Mouse (Mus musculus) lung, postnatal 14 days (tissue): ENCODE data around the gene Nbas.

ENCODE experiments used
- DNase-seq: peaks from one replicate; pipeline ENCODE4 v3.0.0; 2021

Gene Nbas

GRCm38 (mm10) chr12:13268826-13269449 is at the start of gene Nbas:
Nbas (plus strand) TSS chr12:13269133.
- DNase-seq = peak; percentile 84

- DNase-seq = no peak
These were observed 26.5 kb upstream of the Nbas start for GRCm38 (mm10) chr12:13242453-13242852.

- peak; percentile 81 for DNase-seq
These were observed 20.0 kb upstream of the Nbas start, which contains the start of gene Ddx1 for GRCm38 (mm10) chr12:13248691-13249572. Ddx1 (minus strand) TSS chr12:13249213.

- no peak for DNase-seq
These were observed 19.4 kb upstream of the Nbas start for GRCm38 (mm10) chr12:13249573-13249919.

GRCm38 (mm10) chr12:13255068-13255467 is 13.9 kb upstream of the Nbas start:
- no peak for DNase-seq

- no peak for DNase-seq
These were observed 13.2 kb upstream of the Nbas start for GRCm38 (mm10) chr12:13255701-13256100.

- DNase-seq = no peak
These were observed 521 bp upstream of the Nbas start for GRCm38 (mm10) chr12:13268412-13268811.

- DNase-seq = no peak
These were observed 847 bp downstream of the Nbas start for GRCm38 (mm10) chr12:13269570-13270390.

GRCm38 (mm10) chr12:13291453-13291852 is 22.5 kb downstream of the Nbas start:
- no peak for DNase-seq

- no peak for DNase-seq
These were observed 24.5 kb downstream of the Nbas start for GRCm38 (mm10) chr12:13293421-13293881.

- no peak for DNase-seq
These were observed 34.1 kb downstream of the Nbas start for GRCm38 (mm10) chr12:13303037-13303436.

- DNase-seq = no peak
These were observed 45.0 kb downstream of the Nbas start for GRCm38 (mm10) chr12:13313966-13314365.

- no peak for DNase-seq
These were observed 45.5 kb downstream of the Nbas start for GRCm38 (mm10) chr12:13314384-13314783.

- no peak for DNase-seq
These were observed 46.1 kb downstream of the Nbas start for GRCm38 (mm10) chr12:13315081-13315480.

GRCm38 (mm10) chr12:13342535-13342934 is 73.6 kb downstream of the Nbas start:
- peak; percentile 2 for DNase-seq

- no peak for DNase-seq
These were observed 87.3 kb downstream of the Nbas start for GRCm38 (mm10) chr12:13356201-13356600.

GRCm38 (mm10) chr12:13356769-13357168 is 87.8 kb downstream of the Nbas start:
- no peak for DNase-seq

GRCm38 (mm10) chr12:13357229-13357628 is 88.3 kb downstream of the Nbas start:
- DNase-seq = no peak

- no peak for DNase-seq
These were observed 89.9 kb downstream of the Nbas start for GRCm38 (mm10) chr12:13358849-13359248.

GRCm38 (mm10) chr12:13360183-13360811 is 91.4 kb downstream of the Nbas start:
- DNase-seq = no peak

- no peak for DNase-seq
These were observed 112.6 kb downstream of the Nbas start for GRCm38 (mm10) chr12:13381580-13381979.

GRCm38 (mm10) chr12:13382046-13382445 is 113.1 kb downstream of the Nbas start:
- no peak for DNase-seq

- DNase-seq = no peak
These were observed 120.7 kb downstream of the Nbas start for GRCm38 (mm10) chr12:13389644-13390043.
